Mouse (Mus musculus) liver, adult 2 months (tissue): Measurements from ENCODE around the gene Hcls1.

Experiments
- CTCF ChIP-seq: fragments of 200-500 bp; IDR thresholded peaks from 2 replicates; pipeline ENCODE4 v1.5.1; 2011; ENCODE audit warnings: low read depth, low read length, control low read depth
- POLR2A ChIP-seq: fragments of 200-500 bp; IDR thresholded peaks from 2 replicates; pipeline ENCODE4 v1.6.1; 2011; ENCODE audit warnings: low read length, control low read depth; ENCODE audit not compliant: insufficient read depth; ENCODE audit errors: extremely low read depth

- TF ChIP-seq POLR2A = no peak
- TF ChIP-seq CTCF = no peak
Measured at GRCm38 (mm10) chr16:37011922-37012289, 77.1 kb downstream of the Hcls1 start.
